Mouse (Mus musculus) liver, adult 2 months (tissue): ENCODE data around the gene Poldip3. TPM values are rescaled to one million over a fixed set of nuclear protein-coding genes. Genes with fewer than 3 reads are reported as not detected.
"Not testable (repeated sequence)": the region's sequence is repeated elsewhere in the genome, so short reads cannot be mapped to it uniquely, and the experiment has no call there.

Experiments
- DNase-seq: peaks from one replicate; pipeline ENCODE4 v3.0.0-alpha.2; 2011; ENCODE audit warnings: low read depth, low spot score; ENCODE audit errors: extremely low read depth
- H3K27ac ChIP-seq: fragments of 200-500 bp; replicated peaks from 2 replicates; pipeline ENCODE4 v1.5.1; 2012; ENCODE audit warnings: low read depth, mild to moderate bottlenecking, control low read depth, inconsistent platforms, low read length; ENCODE audit not compliant: insufficient read depth
- H3K27me3 ChIP-seq: fragments of 200-500 bp; 2 replicates; pipeline ENCODE4 v1.6.1; 2012; ENCODE audit warnings: mild to moderate bottlenecking, moderate library complexity, low read length, inconsistent platforms; ENCODE audit not compliant: control insufficient read depth, insufficient read depth
- H3K36me3 ChIP-seq: fragments of 200-500 bp; 2 replicates; pipeline ENCODE4 v1.6.1; 2012; ENCODE audit warnings: low read length, inconsistent platforms; ENCODE audit not compliant: control insufficient read depth, insufficient read depth
- H3K4me1 ChIP-seq: fragments of 200-500 bp; 2 replicates; pipeline ENCODE4 v1.6.1; 2011; ENCODE audit warnings: low read length; ENCODE audit not compliant: control insufficient read depth, insufficient read depth
- H3K4me3 ChIP-seq: fragments of 200-500 bp; 2 replicates; pipeline ENCODE4 v1.5.1; 2011; ENCODE audit warnings: low read depth, mild to moderate bottlenecking, control low read depth, low read length, moderate library complexity; ENCODE audit not compliant: insufficient read depth
- H3K79me2 ChIP-seq: fragments of 200-500 bp; 2 replicates; pipeline ENCODE4 v1.6.1; 2012; ENCODE audit warnings: inconsistent platforms, mild to moderate bottlenecking, low read length, moderate library complexity; ENCODE audit not compliant: control insufficient read depth, insufficient read depth
- H3K9ac ChIP-seq: fragments of 200-500 bp; 2 replicates; pipeline ENCODE4 v1.6.1; 2012; ENCODE audit warnings: low read depth, mild to moderate bottlenecking, control low read depth, inconsistent platforms, low read length
- CTCF ChIP-seq: fragments of 200-500 bp; IDR thresholded peaks from 2 replicates; pipeline ENCODE4 v1.5.1; 2011; ENCODE audit warnings: low read depth, low read length, control low read depth
- POLR2A ChIP-seq: fragments of 200-500 bp; IDR thresholded peaks from 2 replicates; pipeline ENCODE4 v1.6.1; 2011; ENCODE audit warnings: low read length, control low read depth; ENCODE audit not compliant: insufficient read depth; ENCODE audit errors: extremely low read depth
- WGBS: fragments of 180-500 bp; shearing (Covaris S2); methylation state at CpG from one replicate; pipeline ENCODE4 v1.1.7; 2018; 5-methylcytosine and 5-hydroxymethylcytosine counted together
- polyA plus RNA-seq: library from polyadenylated mRNA; depleted of rRNA; stranded (reverse); fragments of >200 nt; gene quantifications from 2 replicates; pipeline ENCODE4 v1.2.3, GENCODE M21; 2012
- total RNA-seq: library from RNA; depleted of rRNA; stranded (reverse); fragments of >200 nt; gene quantifications from 2 replicates; pipeline ENCODE4 v1.2.3, GENCODE M21; 2014

The Poldip3 gene
- total and polyA plus RNA-seq, 2 experiments: 21.6 to 34.6 TPM

DNA sequence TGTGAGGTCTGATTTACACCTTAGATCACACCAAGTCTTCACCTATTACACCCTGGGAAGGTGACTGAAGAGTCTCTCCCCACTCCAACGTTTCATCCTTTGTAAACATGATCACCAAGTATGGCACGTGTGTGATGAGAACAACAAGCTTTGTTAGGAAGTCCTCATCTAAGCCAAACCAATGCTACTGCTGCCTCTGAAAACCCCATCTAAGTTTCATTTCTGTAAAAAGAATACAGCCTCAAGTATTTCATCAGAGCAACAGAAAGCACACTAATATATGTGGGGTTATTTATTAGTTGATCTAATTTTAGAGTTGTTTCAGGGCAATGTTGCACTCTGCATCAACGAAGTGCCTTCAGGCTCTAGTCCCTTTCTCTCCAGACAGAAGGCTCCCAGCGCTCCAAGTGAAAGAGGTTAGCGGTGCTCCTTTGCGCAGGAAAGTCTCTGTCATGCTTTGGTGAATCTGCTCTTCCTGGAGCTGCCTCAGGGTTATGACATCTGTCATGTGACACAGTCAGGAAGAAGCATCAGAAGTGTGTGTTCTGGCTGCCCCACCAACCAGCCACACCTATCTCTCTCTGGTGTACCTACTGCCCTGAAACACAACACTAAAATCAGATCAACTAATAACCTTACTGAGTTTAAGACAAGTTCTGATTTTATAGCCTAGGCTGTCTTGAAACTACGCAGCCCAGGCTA, 19.5 kb downstream of the Poldip3 start:
- Histone ChIP-seq H3K4me1 (no peaks in the 10 kb centered on the region), H3K9ac (no peak overlapping the region), H3K36me3 (peaks cover 49% of the 10 kb centered on the region), H3K27me3 (no peaks in the 10 kb centered on the region), H3K4me3 (no peak overlapping the region), H3K27ac (0 out of 2 replicates have a peak overlapping the region, but pooled peaks have one; percentile 12), H3K79me2 (no peaks in the 10 kb centered on the region)
- WGBS: 79% methylated on average over 7 of the region's 7 CpGs
- no peak for DNase-seq
- no peak for TF ChIP-seq POLR2A
- TF ChIP-seq CTCF: no peak

GRCm38 (mm10) chr15:83127037-83127436, 22.1 kb downstream of the Poldip3 start:
- not testable (repeated sequence) for DNase-seq, H3K4me3 ChIP-seq, H3K9ac ChIP-seq, H3K27ac ChIP-seq, H3K4me1 ChIP-seq, H3K79me2 ChIP-seq, H3K27me3 ChIP-seq
- H3K36me3 ChIP-seq: peaks cover 36% of the 10 kb centered on the region
- WGBS: 97% methylated on average over 3 of the region's 3 CpGs

DNA sequence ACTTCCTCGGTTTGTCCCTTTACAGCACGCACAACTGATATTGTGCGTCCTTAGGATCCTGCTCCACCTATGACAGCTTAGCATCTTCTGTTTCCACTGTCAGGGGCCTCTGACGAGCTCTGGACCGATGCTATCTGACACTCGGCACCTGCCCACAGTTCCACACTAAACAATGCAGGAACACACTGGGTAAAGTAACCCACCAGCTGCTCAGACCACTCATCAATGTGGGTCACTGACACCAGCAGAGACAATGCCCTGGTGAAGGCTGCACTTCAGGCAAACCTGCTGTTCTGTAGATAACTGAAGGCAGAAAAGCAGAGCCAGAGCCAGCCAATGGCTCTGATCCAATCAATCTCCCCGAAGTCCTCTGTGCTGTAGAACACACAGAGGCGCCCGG, 22.6 kb downstream of the Poldip3 start:
- 91% methylated on average over 9 of the region's 9 CpGs for WGBS
- Histone ChIP-seq H3K4me3 (no peak overlapping the region), H3K79me2 (peaks cover 9% of the 10 kb centered on the region; the same call in 1 of the 2 replicates), H3K9ac (no peak overlapping the region), H3K4me1 (peaks cover 5% of the 10 kb centered on the region; the same call in 1 of the 2 replicates), H3K36me3 (peaks cover 34% of the 10 kb centered on the region), H3K27ac (no peak overlapping the region), H3K27me3 (no peaks in the 10 kb centered on the region)
- TF ChIP-seq CTCF (no peak), POLR2A (no peak)
- DNase-seq: no peak

DNA sequence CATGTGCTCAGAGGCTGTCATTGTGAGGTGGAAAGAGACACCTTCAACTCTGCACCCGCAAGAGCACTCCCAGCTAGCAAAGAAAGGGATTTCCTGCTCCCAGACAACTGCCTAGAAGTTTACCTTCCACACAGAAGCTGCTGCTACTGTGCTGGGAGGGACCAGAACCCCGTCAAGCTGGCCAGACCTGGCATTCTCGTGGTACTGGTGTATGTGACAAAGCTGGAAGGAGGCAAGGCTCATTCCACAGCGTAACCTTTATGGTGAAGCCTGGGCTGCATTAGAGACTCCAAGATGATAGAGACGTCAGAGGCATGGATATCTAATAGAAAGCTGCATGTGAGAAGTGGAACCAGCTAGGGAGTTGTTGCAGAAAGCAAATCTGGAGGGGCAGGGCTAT, 24.6 kb downstream of the Poldip3 start:
- no peak for TF ChIP-seq POLR2A
- TF ChIP-seq CTCF: no peak
- Histone ChIP-seq H3K36me3 (peaks cover 17% of the 10 kb centered on the region), H3K4me3 (no peak overlapping the region), H3K9ac (no peak overlapping the region), H3K4me1 (peaks cover 5% of the 10 kb centered on the region; the same call in 1 of the 2 replicates), H3K79me2 (peaks cover 9% of the 10 kb centered on the region; the same call in 1 of the 2 replicates), H3K27me3 (no peaks in the 10 kb centered on the region), H3K27ac (no peak overlapping the region)
- no peak for DNase-seq
- WGBS: 82% methylated on average over 5 of the region's 5 CpGs

- peak; percentile 65 for DNase-seq
- H3K79me2 ChIP-seq: peaks cover 9% of the 10 kb centered on the region; the same call in 1 of the 2 replicates
- 7% methylated on average over 32 of the region's 32 CpGs for WGBS
- no peak for TF ChIP-seq CTCF
- TF ChIP-seq POLR2A: 0 out of 2 replicates have a peak, but pooled peaks have one; percentile 40
- peak within 1 kb of the TSS; percentile 56 for H3K27ac ChIP-seq
- H3K9ac ChIP-seq: peak within 1 kb of the TSS; percentile 97
- peaks cover 3% of the 10 kb centered on the region for H3K36me3 ChIP-seq
- H3K27me3 ChIP-seq: no peaks in the 10 kb centered on the region
- H3K4me3 ChIP-seq: peak within 1 kb of the TSS; percentile 100
- peaks cover 5% of the 10 kb centered on the region; the same call in 1 of the 2 replicates for H3K4me1 ChIP-seq
Measured at GRCm38 (mm10) chr15:83122566-83123145, 26.5 kb downstream of the Poldip3 start, which contains the start of gene Rrp7a. Gene Rrp7a (minus strand): TSS chr15:83122801.
